Mouse (Mus musculus) kidney, postnatal 0 days (tissue): ENCODE results near the gene Cd47. TPM values are rescaled to one million over a fixed set of nuclear protein-coding genes. Genes with fewer than 3 reads are reported as not detected.

Experiments used
- ATAC-seq: fragments of 200-750 bp; cut with Nextera tagmentation; replicated peaks from 2 replicates; pipeline ENCODE4 v1.8.0; 2017; ENCODE audit warnings: low read depth, moderate number of reproducible peaks, moderate TSS enrichment, moderate library complexity; ENCODE audit not compliant: low FRiP score
- DNase-seq: peaks from one replicate; pipeline ENCODE4 v3.0.0-alpha.2; 2016; ENCODE audit warnings: low spot score
- H3K27ac ChIP-seq: fragments of 300-500 bp; sonication (generic); 2 replicates; pipeline ENCODE4 v1.5.1; 2014; ENCODE audit warnings: mild to moderate bottlenecking
- H3K27me3 ChIP-seq: fragments of 300-500 bp; sonication (generic); 2 replicates; pipeline ENCODE4 v1.6.1; 2014; ENCODE audit warnings: low read length, mixed read lengths; ENCODE audit not compliant: insufficient read depth
- H3K36me3 ChIP-seq: fragments of 300-500 bp; sonication (generic); 2 replicates; pipeline ENCODE4 v1.6.1; 2014; ENCODE audit warnings: low read length, mixed read lengths; ENCODE audit not compliant: insufficient read depth
- H3K4me1 ChIP-seq: fragments of 300-500 bp; sonication (generic); replicated peaks from 2 replicates; pipeline ENCODE4 v1.6.1; 2014; ENCODE audit warnings: antibody characterized with exemption, low read length, mixed read lengths; ENCODE audit not compliant: insufficient read depth
- H3K4me2 ChIP-seq: fragments of 300-500 bp; sonication (generic); 2 replicates; pipeline ENCODE4 v1.6.1; 2014; ENCODE audit warnings: mild to moderate bottlenecking, low read length, moderate library complexity, mixed read lengths
- H3K4me3 ChIP-seq: fragments of 300-500 bp; sonication (generic); replicated peaks from 2 replicates; pipeline ENCODE4 v1.5.1; 2014; ENCODE audit warnings: low read depth, low read length
- H3K9ac ChIP-seq: fragments of 300-500 bp; sonication (generic); 2 replicates; pipeline ENCODE4 v1.6.1; 2014; ENCODE audit warnings: low read depth, low read length
- H3K9me3 ChIP-seq: fragments of 300-500 bp; sonication (generic); replicated peaks from 2 replicates; pipeline ENCODE4 v1.6.1; 2016; ENCODE audit warnings: low read length, inconsistent platforms, mixed read lengths
- CTCF ChIP-seq: IDR thresholded peaks from 2 replicates; pipeline ENCODE4 v1.5.1; 2016; ENCODE audit warnings: antibody characterized with exemption, low read depth, mild to moderate bottlenecking, moderate library complexity
- WGBS: fragments of 180-500 bp; shearing (Covaris S2); extraction: QIAGEN DNeasy Blood & Tissue Kit; methylation state at CpG from one replicate; pipeline ENCODE4 v1.1.7; 2014; 5-methylcytosine and 5-hydroxymethylcytosine counted together
- polyA plus RNA-seq: library from polyadenylated mRNA; unstranded; fragments of >200 nt; fragmentation: Nextera tagmentation; extraction: Ambion mirVana; gene quantifications from 2 replicates; pipeline ENCODE4 v1.2.1, GENCODE M21; 2015

The Cd47 gene
- polyA plus RNA-seq, 1 experiment from 2014 or later: 95.6 TPM

GRCm38 (mm10) chr16:49774059-49775001 lies 26.0 kb upstream of the Cd47 start:
- H3K27ac ChIP-seq: no peak overlapping the region
- 70% methylated on average over 18 of the region's 18 CpGs for WGBS
- no peak overlapping the region for H3K9ac ChIP-seq
- H3K27me3 ChIP-seq: no peaks in the 10 kb centered on the region
- TF ChIP-seq CTCF: no peak
- H3K4me3 ChIP-seq: no peak overlapping the region
- H3K4me1 ChIP-seq: no peaks in the 10 kb centered on the region
- DNase-seq: no peak
- no peaks in the 10 kb centered on the region for H3K9me3 ChIP-seq
- no peak for ATAC-seq
- no peak overlapping the region for H3K4me2 ChIP-seq
- no peaks in the 10 kb centered on the region for H3K36me3 ChIP-seq

- Histone ChIP-seq H3K27ac (no peak overlapping the region), H3K27me3 (no peaks in the 10 kb centered on the region), H3K9ac (no peak overlapping the region), H3K4me1 (no peaks in the 10 kb centered on the region), H3K9me3 (no peaks in the 10 kb centered on the region), H3K36me3 (no peaks in the 10 kb centered on the region), H3K4me3 (no peak overlapping the region), H3K4me2 (no peak overlapping the region)
- DNase-seq (no peak), ATAC-seq (no peak)
- TF ChIP-seq CTCF: no peak
- 82% methylated on average over 22 of the region's 22 CpGs for WGBS
Observed at GRCm38 (mm10) chr16:49775002-49775966, 25.0 kb upstream of the Cd47 start.

GRCm38 (mm10) chr16:49776981-49777380 lies 23.4 kb upstream of the Cd47 start:
- TF ChIP-seq CTCF: no peak
- no peak for ATAC-seq
- WGBS: 84% methylated on average over 7 of the region's 7 CpGs

GRCm38 (mm10) chr16:49781556-49782156 lies 18.7 kb upstream of the Cd47 start:
- Histone ChIP-seq H3K4me3 (no peak overlapping the region), H3K36me3 (no peaks in the 10 kb centered on the region), H3K9me3 (no peaks in the 10 kb centered on the region), H3K4me2 (no peak overlapping the region), H3K4me1 (no peaks in the 10 kb centered on the region), H3K27me3 (no peaks in the 10 kb centered on the region), H3K27ac (no peak overlapping the region), H3K9ac (no peak overlapping the region)
- no peak for ATAC-seq
- WGBS: 92% methylated on average over 5 of the region's 5 CpGs
- DNase-seq: no peak
- TF ChIP-seq CTCF: no peak

More at GRCm38 (mm10) chr16:49776981-49777380, 23.4 kb upstream of the Cd47 start:
- Histone ChIP-seq H3K27me3 (no peaks in the 10 kb centered on the region), H3K9ac (no peak overlapping the region), H3K4me1 (no peaks in the 10 kb centered on the region), H3K36me3 (no peaks in the 10 kb centered on the region), H3K27ac (no peak overlapping the region), H3K4me3 (no peak overlapping the region), H3K4me2 (no peak overlapping the region), H3K9me3 (no peaks in the 10 kb centered on the region)
- no peak for DNase-seq

- Histone ChIP-seq H3K4me2 (no peak overlapping the region), H3K9ac (no peak overlapping the region), H3K9me3 (no peaks in the 10 kb centered on the region), H3K27me3 (no peaks in the 10 kb centered on the region), H3K27ac (no peak overlapping the region), H3K4me3 (no peak overlapping the region), H3K4me1 (no peaks in the 10 kb centered on the region), H3K36me3 (no peaks in the 10 kb centered on the region)
- DNase-seq: no peak
- TF ChIP-seq CTCF: no peak
- ATAC-seq: no peak
Observed at GRCm38 (mm10) chr16:49783369-49783768, 17.0 kb upstream of the Cd47 start.

GRCm38 (mm10) chr16:49786116-49786515 lies 14.2 kb upstream of the Cd47 start:
- Histone ChIP-seq H3K27me3 (no peaks in the 10 kb centered on the region), H3K4me3 (no peak overlapping the region), H3K4me2 (no peak overlapping the region), H3K9ac (no peak overlapping the region), H3K36me3 (no peaks in the 10 kb centered on the region), H3K4me1 (no peaks in the 10 kb centered on the region), H3K9me3 (no peaks in the 10 kb centered on the region), H3K27ac (no peak overlapping the region)
- 87% methylated on average over 6 of the region's 6 CpGs for WGBS
- TF ChIP-seq CTCF: no peak
- no peak for ATAC-seq
- no peak for DNase-seq
